Mouse (Mus musculus) CH12.LX (cell line): ENCODE measurements at regions not wholly inside any gene's neighbourhood (a gene's known extent, or its start where the extent isn't known, plus 50 kb on each side); places are given as distances from the start of the nearest gene placed in this dataset.

Experiments
- DNase-seq: peaks from one replicate; pipeline ENCODE4 v3.0.0-alpha.2; 2013; ENCODE audit errors: extremely low read depth
- H3K27ac ChIP-seq: 2 replicates; pipeline ENCODE4 v1.5.1; 2012; ENCODE audit warnings: low read depth, mild to moderate bottlenecking, control low read depth, moderate library complexity; ENCODE audit not compliant: insufficient read depth
- H3K27me3 ChIP-seq: replicated peaks from 2 replicates; pipeline ENCODE3; 2012; ENCODE audit warnings: inconsistent platforms
- H3K36me3 ChIP-seq, 2 experiments: replicated peaks in 1 of 2; 2 replicates each; pipeline versions ENCODE3 to v1.6.1; 2012; ENCODE audit warnings: inconsistent platforms in 1 of 2, low read length in 1 of 2, mild to moderate bottlenecking in 1 of 2, mixed read lengths in 1 of 2, moderate library complexity in 1 of 2; ENCODE audit not compliant: control insufficient read depth in 1 of 2, insufficient read depth in 1 of 2
- H3K4me1 ChIP-seq, 2 experiments: 2 replicates each; pipeline ENCODE4 v1.6.1; 2012; ENCODE audit warnings: inconsistent platforms in 1 of 2, moderate library complexity in 1 of 2; ENCODE audit not compliant: insufficient read depth in 2 of 2, control insufficient read depth in 1 of 2
- H3K4me2 ChIP-seq: 2 replicates; pipeline ENCODE4 v1.6.1; 2012; ENCODE audit warnings: low read depth, mild to moderate bottlenecking, control low read depth; ENCODE audit not compliant: poor library complexity, insufficient read depth, severe bottlenecking
- H3K4me3 ChIP-seq, 3 experiments: fragments of 150-350 bp in 1 of 3; sonication (generic) in 1 of 3; replicated peaks in 1 of 3; 2 replicates each; pipeline versions ENCODE3 to v1.5.1; 2011 to 2012; ENCODE audit warnings: low read depth in 2 of 3, low read length in 2 of 3, mild to moderate bottlenecking in 2 of 3, moderate library complexity in 2 of 3, control low read depth in 1 of 3, improper control_type of control experiment in 1 of 3, inconsistent platforms in 1 of 3, mixed read lengths in 1 of 3; ENCODE audit not compliant: poor library complexity in 1 of 3
- H3K79me2 ChIP-seq: replicated peaks from 2 replicates; pipeline ENCODE4 v1.6.1; 2012; ENCODE audit warnings: mild to moderate bottlenecking, moderate library complexity; ENCODE audit not compliant: control insufficient read depth, poor library complexity, insufficient read depth, severe bottlenecking; ENCODE audit errors: extremely low read depth
- H3K9ac ChIP-seq: 2 replicates; pipeline ENCODE4 v1.6.1; 2012; ENCODE audit warnings: low read depth, mild to moderate bottlenecking, control low read depth, moderate library complexity; ENCODE audit not compliant: insufficient read depth
- H3K9me3 ChIP-seq: replicated peaks from 2 replicates; pipeline ENCODE3; 2012; ENCODE audit warnings: low read length, inconsistent platforms, mixed read lengths
- CHD1 ChIP-seq: IDR thresholded peaks from 2 replicates; pipeline ENCODE4 v1.6.1; 2012; ENCODE audit warnings: low read depth, low read length, improper control_type of control experiment, inconsistent platforms
- CHD2 ChIP-seq: IDR thresholded peaks from 2 replicates; pipeline ENCODE4 v1.6.1; 2011; ENCODE audit warnings: low read length, improper control_type of control experiment
- CTCF ChIP-seq, 2 experiments: IDR thresholded peaks in 1 of 2; conservative IDR thresholded peaks in 1 of 2; 2 replicates each; pipeline ENCODE4 v1.5.1; 2011 to 2012; ENCODE audit warnings: low read depth in 2 of 2, low read length in 2 of 2, improper control_type of control experiment in 1 of 2, inconsistent platforms in 1 of 2, mild to moderate bottlenecking in 1 of 2, moderate library complexity in 1 of 2
- ETS1 ChIP-seq: conservative IDR thresholded peaks from 2 replicates; pipeline ENCODE4 v1.6.1; 2012; ENCODE audit warnings: low read depth, mild to moderate bottlenecking, inconsistent platforms, low read length, improper control_type of control experiment, moderate library complexity
- HCFC1 ChIP-seq: IDR thresholded peaks from 2 replicates; pipeline ENCODE4 v1.6.1; 2012; ENCODE audit warnings: low read depth, mild to moderate bottlenecking, inconsistent platforms, low read length, improper control_type of control experiment
- JUN ChIP-seq: IDR thresholded peaks from 2 replicates; pipeline ENCODE4 v1.6.1; 2011; ENCODE audit warnings: low read depth, mild to moderate bottlenecking, low read length, improper control_type of control experiment, moderate library complexity; ENCODE audit not compliant: insufficient read depth
- JUND ChIP-seq: conservative IDR thresholded peaks from 2 replicates; pipeline ENCODE4 v1.6.1; 2011; ENCODE audit warnings: low read depth, low read length, improper control_type of control experiment
- MAFK ChIP-seq: IDR thresholded peaks from 2 replicates; pipeline ENCODE4 v1.6.1; 2011; ENCODE audit warnings: low read length, improper control_type of control experiment; ENCODE audit not compliant: insufficient replicate concordance
- MAX ChIP-seq: IDR thresholded peaks from 2 replicates; pipeline ENCODE4 v1.6.1; 2011; ENCODE audit warnings: low read length, improper control_type of control experiment
- MXI1 ChIP-seq: IDR thresholded peaks from 2 replicates; pipeline ENCODE4 v1.6.1; 2011; ENCODE audit warnings: mild to moderate bottlenecking, low read depth, low read length, improper control_type of control experiment
- NELFE ChIP-seq: IDR thresholded peaks from 2 replicates; pipeline ENCODE4 v1.6.1; 2011; ENCODE audit warnings: low read depth, low read length, improper control_type of control experiment
- POLR2AphosphoS2 ChIP-seq: IDR thresholded peaks from 2 replicates; pipeline ENCODE4 v1.6.1; 2011; ENCODE audit warnings: low read depth, low read length, improper control_type of control experiment
- RAD21 ChIP-seq: IDR thresholded peaks from 2 replicates; pipeline ENCODE4 v1.6.1; 2011; ENCODE audit warnings: low read depth, mild to moderate bottlenecking, low read length, improper control_type of control experiment, moderate library complexity
- RCOR1 ChIP-seq: conservative IDR thresholded peaks from 2 replicates; pipeline ENCODE4 v1.6.1; 2012; ENCODE audit warnings: low read depth, mild to moderate bottlenecking, inconsistent platforms, low read length, improper control_type of control experiment
- SIN3A ChIP-seq: IDR thresholded peaks from 2 replicates; pipeline ENCODE4 v1.6.1; 2012; ENCODE audit warnings: low read length, improper control_type of control experiment, inconsistent platforms
- TCF12 ChIP-seq: IDR thresholded peaks from 2 replicates; pipeline ENCODE4 v1.6.1; 2014; ENCODE audit warnings: low read depth, mild to moderate bottlenecking, inconsistent platforms, low read length, improper control_type of control experiment
- UBTF ChIP-seq: IDR thresholded peaks from 2 replicates; pipeline ENCODE4 v1.6.1; 2012; ENCODE audit warnings: low read depth, mild to moderate bottlenecking, inconsistent platforms, low read length, improper control_type of control experiment, moderate library complexity
- USF1 ChIP-seq: IDR thresholded peaks from 2 replicates; pipeline ENCODE4 v1.6.1; 2014; ENCODE audit warnings: low read depth, mild to moderate bottlenecking, inconsistent platforms, low read length, improper control_type of control experiment
- ZC3H11A ChIP-seq: IDR thresholded peaks from 2 replicates; pipeline ENCODE4 v1.6.1; 2012; ENCODE audit warnings: low read depth, mild to moderate bottlenecking, inconsistent platforms, low read length, improper control_type of control experiment
- ZKSCAN1 ChIP-seq: IDR thresholded peaks from 2 replicates; pipeline ENCODE4 v1.6.1; 2012; ENCODE audit warnings: low read depth, inconsistent platforms, low read length, improper control_type of control experiment, borderline replicate concordance
- dilution Hi-C: fragments of 300-500 bp; cut with MboI; formaldehyde crosslinking; loops from 2 replicates; pipeline ENCODE4 v1.14.3; 2020; ENCODE audit warnings: low sequenced_read_pairs; ENCODE audit not compliant: extremely low pct_unique_long_range_greater_than_20kb, extremely low pct_ligation_motif_present
- in situ Hi-C: fragments of 300-500 bp; cut with MboI; formaldehyde crosslinking; loops from 3 replicates; pipeline ENCODE4 v1.14.3; 2019; ENCODE audit warnings: low sequenced_read_pairs, low pct_ligation_motif_present, low pct_unique_long_range_greater_than_20kb, mixed read lengths

- in situ Hi-C loops = no loop called here
- no peaks in the 10 kb centered on the region for H3K36me3 ChIP-seq
- no peaks in the 10 kb centered on the region for H3K79me2 ChIP-seq
- no peak overlapping the region for H3K9ac ChIP-seq
- no peaks in the 10 kb centered on the region for H3K4me1 ChIP-seq
- H3K9me3 ChIP-seq = no peaks in the 10 kb centered on the region
- no peak overlapping the region for H3K27ac ChIP-seq
- TF ChIP-seq ZKSCAN1 (no peak), POLR2AphosphoS2 (no peak), HCFC1 (no peak), TCF12 (no peak), MAFK (no peak), USF1 (no peak), RCOR1 (no peak), CHD1 (no peak), NELFE (no peak), RAD21 (no peak)
- TF ChIP-seq, all 38 proteins: peak for 0
- Histone ChIP-seq H3K27me3 (peaks cover 1% of the 10 kb centered on the region), H3K4me3 (no peak overlapping the region), H3K4me2 (no peak overlapping the region)
- no peak for DNase-seq
- dilution Hi-C loops = no loop called here
Measured at GRCm38 (mm10) chr1:193751819-193752251, 381.7 kb upstream of the Camk1g start.

GRCm38 (mm10) chr1:193750929-193751328 is 380.8 kb upstream of the Camk1g start:
- H3K4me3 ChIP-seq = no peak overlapping the region
- no peaks in the 10 kb centered on the region for H3K36me3 ChIP-seq
- H3K27ac ChIP-seq = no peak overlapping the region
- H3K79me2 ChIP-seq = no peaks in the 10 kb centered on the region
- peaks cover 4% of the 10 kb centered on the region for H3K27me3 ChIP-seq
- in situ Hi-C loops = no loop called here
- no peaks in the 10 kb centered on the region for H3K9me3 ChIP-seq
- no peaks in the 10 kb centered on the region for H3K4me1 ChIP-seq
- no peak overlapping the region for H3K4me2 ChIP-seq
- dilution Hi-C loops = no loop called here
- H3K9ac ChIP-seq = no peak overlapping the region
- TF ChIP-seq ZC3H11A (no peak), ETS1 (no peak), RCOR1 (no peak), HCFC1 (no peak), MXI1 (no peak), CHD1 (no peak), JUND (no peak), UBTF (no peak), CHD2 (no peak), SIN3A (no peak), JUN (no peak), MAX (no peak), CTCF (conservative IDR thresholded peaks at IDR 0.05 in 1 of 2, IDR thresholded peaks at IDR 0.05 in 1 of 2; ENCODE audit: low read depth in 2 of 2, low read length in 2 of 2) (no peak), POLR2AphosphoS2 (no peak)
- no peak for DNase-seq
